Mouse (Mus musculus): ENCODE measurements around the gene Nav2. TPM values are rescaled to one million over a fixed set of nuclear protein-coding genes. Genes with fewer than 3 reads are reported as not detected.
A peak's percentile ranks its signal among the peaks of the same experiment; 100 is the strongest.

Nav2 gene
- polyA plus RNA-seq, 1 experiment from 2014 or later: 19.7 TPM

DNA sequence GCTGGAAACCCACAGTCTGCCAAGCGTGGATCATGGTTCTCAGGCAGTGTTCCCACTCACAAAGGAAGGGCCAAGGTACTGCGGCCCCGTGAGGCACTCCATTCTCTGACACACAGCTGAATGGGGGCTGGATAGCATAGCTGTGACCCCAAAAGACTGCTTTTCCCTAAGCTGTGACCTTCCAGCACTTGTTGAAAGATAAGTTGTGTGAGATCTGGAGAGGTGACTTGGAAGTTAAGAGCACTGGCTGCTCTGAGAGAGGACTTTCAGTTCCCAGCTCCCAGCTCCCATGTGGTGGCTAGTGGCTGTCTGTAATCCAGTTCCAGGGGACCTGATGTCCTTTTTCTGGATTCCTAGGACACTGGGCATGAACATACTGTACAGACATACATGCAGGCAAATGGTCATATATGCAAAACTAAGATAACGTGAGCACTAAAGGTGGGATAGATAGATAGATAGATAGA lies 588.9 kb downstream of the Nav2 start:
- DNase-seq: no peak
- H3K4me1 ChIP-seq (ENCODE audit: insufficient read depth): peaks cover 12% of the 10 kb centered on the region; the same call in 1 of the 2 replicates

DNA sequence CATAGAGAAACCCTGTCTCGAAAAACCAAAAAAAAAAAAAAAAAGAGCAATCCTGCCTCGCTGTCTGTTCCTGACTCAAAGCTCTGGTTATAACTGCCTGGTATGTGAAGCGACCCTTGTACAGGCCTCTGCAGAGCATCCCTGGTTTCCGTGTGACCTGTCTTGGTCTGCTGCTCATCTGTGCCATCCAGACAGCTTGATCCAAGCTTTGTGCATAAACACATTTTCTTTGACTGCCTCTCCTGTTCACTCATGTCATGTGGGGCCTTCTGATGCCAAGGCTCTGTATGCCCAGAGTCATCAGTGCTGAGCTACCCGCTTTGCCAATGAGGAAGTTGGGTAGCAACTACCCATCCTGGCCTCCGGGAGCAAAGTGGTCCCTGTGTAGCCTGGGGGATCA lies 591.1 kb downstream of the Nav2 start:
- no peak for ATAC-seq (ENCODE audit: insufficient read depth)
- DNase-seq: no peak
- WGBS: 91% methylated on average over 6 of the region's 6 CpGs
- H3K36me3 ChIP-seq (ENCODE audit: insufficient read depth): no peaks in the 10 kb centered on the region
- no peaks in the 10 kb centered on the region for H3K27me3 ChIP-seq (ENCODE audit: insufficient read depth, low read length)
- no peak for TF ChIP-seq CTCF (IDR thresholded peaks at IDR 0.05; ENCODE audit: low read depth)
- H3K9ac ChIP-seq: no peak overlapping the region
- H3K4me3 ChIP-seq (ENCODE audit: low read depth, low read length): no peak overlapping the region
- H3K4me1 ChIP-seq (ENCODE audit: insufficient read depth): peaks cover 15% of the 10 kb centered on the region
- H3K27ac ChIP-seq (ENCODE audit: low read depth): no peak overlapping the region
- no peaks in the 10 kb centered on the region for H3K9me3 ChIP-seq (ENCODE audit: low read depth, low read length)
- no peak overlapping the region for H3K4me2 ChIP-seq

More for the DNA sequence above, 588.9 kb downstream of the Nav2 start:
- peak; percentile 9; the same call in 1 of the 2 replicates for ATAC-seq (ENCODE audit: insufficient read depth)
- WGBS: 50% methylated on average over 4 of the region's 4 CpGs
- TF ChIP-seq CTCF (IDR thresholded peaks at IDR 0.05; ENCODE audit: low read depth): no peak
- H3K27me3 ChIP-seq (ENCODE audit: insufficient read depth, low read length): no peaks in the 10 kb centered on the region
- peak overlapping the region; percentile 14; the same call in 1 of the 2 replicates for H3K9ac ChIP-seq
- 0 out of 2 replicates have a peak, but pooled peaks cover 7% of the 10 kb centered on the region for H3K36me3 ChIP-seq (ENCODE audit: insufficient read depth)
- no peaks in the 10 kb centered on the region for H3K9me3 ChIP-seq (ENCODE audit: low read depth, low read length)
- peak overlapping the region; percentile 51 for H3K27ac ChIP-seq (ENCODE audit: low read depth)
- no peak overlapping the region for H3K4me3 ChIP-seq (ENCODE audit: low read depth, low read length)
- H3K4me2 ChIP-seq: peak overlapping the region; percentile 49

DNA sequence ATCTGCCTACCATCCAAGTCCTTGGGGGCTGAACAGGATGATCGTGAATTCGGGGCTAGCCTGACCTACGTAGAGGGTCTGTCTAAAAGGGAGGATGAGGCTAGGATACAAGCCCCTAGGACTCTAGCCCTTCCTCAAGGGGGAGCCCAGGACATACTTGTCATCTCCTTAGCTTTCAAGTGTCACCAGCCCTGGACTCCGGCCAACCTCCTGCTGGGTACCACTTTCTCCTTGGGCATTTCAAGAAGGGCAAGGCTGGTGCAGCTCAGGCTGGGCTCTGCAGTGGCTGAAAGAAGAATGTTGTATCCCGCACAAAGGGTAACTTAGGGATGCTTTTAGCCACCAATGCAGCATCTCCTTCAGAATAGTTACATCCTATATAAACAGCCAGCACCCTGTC lies 592.4 kb downstream of the Nav2 start:
- Histone ChIP-seq H3K36me3 (ENCODE audit: insufficient read depth) (no peaks in the 10 kb centered on the region), H3K9me3 (ENCODE audit: low read depth, low read length) (no peaks in the 10 kb centered on the region), H3K4me3 (ENCODE audit: low read depth, low read length) (no peak overlapping the region), H3K9ac (no peak overlapping the region), H3K27ac (ENCODE audit: low read depth) (no peak overlapping the region), H3K4me1 (ENCODE audit: insufficient read depth) (peaks cover 16% of the 10 kb centered on the region), H3K4me2 (no peak overlapping the region), H3K27me3 (ENCODE audit: insufficient read depth, low read length) (no peaks in the 10 kb centered on the region)
- no peak for DNase-seq
- no peak for TF ChIP-seq CTCF (IDR thresholded peaks at IDR 0.05; ENCODE audit: low read depth)
- WGBS: 89% methylated on average over 5 of the region's 5 CpGs
- ATAC-seq (ENCODE audit: insufficient read depth): no peak

DNA sequence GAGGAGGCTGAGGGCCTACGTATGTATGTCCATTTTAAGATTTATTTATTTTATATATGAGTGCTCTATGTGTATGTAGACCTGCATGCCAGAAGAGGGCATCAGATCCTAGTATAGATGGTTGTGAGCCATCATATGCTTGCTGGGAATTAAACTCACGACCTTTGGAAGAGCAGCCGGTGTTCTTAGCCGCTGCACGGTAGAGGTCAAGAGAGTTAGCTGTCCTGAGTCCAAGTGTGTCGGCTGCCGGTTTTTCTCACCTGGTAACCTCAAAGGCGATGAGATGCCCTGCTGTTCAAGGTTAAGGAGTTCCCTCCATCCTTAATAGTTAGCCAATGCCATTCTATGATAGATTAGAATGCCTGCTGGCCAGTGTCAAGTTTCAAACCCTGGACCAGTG lies 594.9 kb downstream of the Nav2 start:
- ATAC-seq (ENCODE audit: insufficient read depth) (no peak), DNase-seq (no peak)
- 37% methylated on average over 8 of the region's 8 CpGs for whole genome bisulfite sequencing
- peaks cover 4% of the 10 kb centered on the region for H3K4me1 ChIP-seq (ENCODE audit: insufficient read depth)
- no peaks in the 10 kb centered on the region for H3K27me3 ChIP-seq (ENCODE audit: insufficient read depth, low read length)
- no peak overlapping the region for H3K27ac ChIP-seq (ENCODE audit: low read depth)
- no peaks in the 10 kb centered on the region for H3K9me3 ChIP-seq (ENCODE audit: low read depth, low read length)
- no peak for TF ChIP-seq CTCF (IDR thresholded peaks at IDR 0.05; ENCODE audit: low read depth)
- no peaks in the 10 kb centered on the region for H3K36me3 ChIP-seq (ENCODE audit: insufficient read depth)
- H3K4me3 ChIP-seq (ENCODE audit: low read depth, low read length): no peak overlapping the region
- H3K9ac ChIP-seq: no peak overlapping the region
- no peak overlapping the region for H3K4me2 ChIP-seq

DNA sequence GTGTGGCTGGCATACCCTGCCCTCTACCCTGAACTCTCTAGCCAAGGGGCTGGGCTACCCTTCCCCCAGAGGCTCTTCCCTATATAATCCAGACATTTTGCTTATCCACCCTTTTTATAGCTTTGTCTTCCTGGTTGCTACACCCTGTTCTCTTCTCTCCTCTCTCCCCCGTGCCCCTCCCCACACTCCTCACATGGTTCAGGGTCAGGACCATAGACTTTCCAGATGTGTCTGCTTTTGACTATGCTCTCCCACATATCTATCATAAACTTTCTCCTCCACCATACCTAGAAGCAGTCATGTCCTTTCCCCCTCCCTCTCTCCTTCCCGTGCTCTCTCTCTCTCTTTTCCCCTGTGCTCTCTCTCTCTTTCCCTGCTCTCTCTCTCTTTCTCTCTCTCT lies 595.4 kb downstream of the Nav2 start:
- ATAC-seq (ENCODE audit: insufficient read depth) (no peak), DNase-seq (no peak)
- TF ChIP-seq CTCF (IDR thresholded peaks at IDR 0.05; ENCODE audit: low read depth): no peak
- Histone ChIP-seq H3K9me3 (ENCODE audit: low read depth, low read length) (no peaks in the 10 kb centered on the region), H3K27me3 (ENCODE audit: insufficient read depth, low read length) (no peaks in the 10 kb centered on the region), H3K4me1 (ENCODE audit: insufficient read depth) (peaks cover 4% of the 10 kb centered on the region), H3K36me3 (ENCODE audit: insufficient read depth) (no peaks in the 10 kb centered on the region), H3K4me3 (ENCODE audit: low read depth, low read length) (no peak overlapping the region), H3K27ac (ENCODE audit: low read depth) (no peak overlapping the region), H3K9ac (no peak overlapping the region), H3K4me2 (no peak overlapping the region)
- 21% methylated on average over 2 of the region's 2 CpGs for WGBS

DNA sequence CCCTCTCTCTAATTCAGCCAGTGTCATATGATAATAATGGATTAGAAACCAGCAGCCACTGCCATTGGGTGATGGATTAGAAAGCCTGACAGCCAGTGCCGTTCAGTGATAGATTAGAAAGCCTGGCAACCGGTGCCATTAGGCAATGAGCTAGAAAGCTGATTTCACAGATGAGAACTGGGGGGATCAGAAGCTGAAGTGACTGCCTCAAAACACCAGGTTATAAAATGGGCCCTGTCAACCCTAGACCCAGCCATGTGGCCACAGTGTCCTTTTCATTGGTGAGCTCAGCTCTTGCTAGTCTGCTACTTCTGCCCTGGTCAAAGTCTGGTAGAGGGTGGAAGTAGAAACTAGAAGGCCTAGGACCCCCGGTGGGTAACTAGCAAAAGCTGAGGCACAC lies 595.8 kb downstream of the Nav2 start:
- WGBS: 10% methylated on average over 3 of the region's 3 CpGs
- Histone ChIP-seq H3K36me3 (ENCODE audit: insufficient read depth) (no peaks in the 10 kb centered on the region), H3K4me3 (ENCODE audit: low read depth, low read length) (no peak overlapping the region), H3K4me1 (ENCODE audit: insufficient read depth) (peaks cover 4% of the 10 kb centered on the region), H3K9ac (no peak overlapping the region), H3K4me2 (no peak overlapping the region), H3K27me3 (ENCODE audit: insufficient read depth, low read length) (no peaks in the 10 kb centered on the region), H3K9me3 (ENCODE audit: low read depth, low read length) (no peaks in the 10 kb centered on the region), H3K27ac (ENCODE audit: low read depth) (no peak overlapping the region)
- DNase-seq (no peak), ATAC-seq (ENCODE audit: insufficient read depth) (no peak)
- TF ChIP-seq CTCF (IDR thresholded peaks at IDR 0.05; ENCODE audit: low read depth): no peak

DNA sequence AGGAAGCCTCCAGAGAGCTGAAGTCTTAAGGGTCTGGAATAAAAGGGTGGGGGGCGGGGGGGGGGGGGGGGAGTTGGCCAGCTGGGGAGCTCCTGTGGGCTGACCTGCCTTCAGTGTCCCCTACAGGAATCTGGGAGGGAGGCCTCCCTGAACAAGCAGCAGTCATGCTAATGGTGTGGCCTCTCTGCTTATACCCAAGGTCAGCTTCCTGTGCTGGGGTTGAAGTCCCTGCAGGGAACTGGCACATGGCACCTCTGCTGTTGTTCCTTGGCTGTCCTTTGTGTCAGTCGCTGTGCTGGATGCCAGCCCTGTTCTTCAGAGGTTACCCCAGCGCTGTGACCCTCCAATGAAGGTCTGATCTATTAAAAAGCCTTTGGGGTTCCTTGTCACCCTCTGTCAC lies 596.5 kb downstream of the Nav2 start:
- peaks cover 4% of the 10 kb centered on the region for H3K4me1 ChIP-seq (ENCODE audit: insufficient read depth)
- no peaks in the 10 kb centered on the region for H3K9me3 ChIP-seq (ENCODE audit: low read depth, low read length)
- no peak overlapping the region for H3K4me2 ChIP-seq
- no peaks in the 10 kb centered on the region for H3K36me3 ChIP-seq (ENCODE audit: insufficient read depth)
- no peak overlapping the region for H3K9ac ChIP-seq
- no peak for DNase-seq
- H3K27me3 ChIP-seq (ENCODE audit: insufficient read depth, low read length): no peaks in the 10 kb centered on the region
- H3K4me3 ChIP-seq (ENCODE audit: low read depth, low read length): no peak overlapping the region
- no peak for TF ChIP-seq CTCF (IDR thresholded peaks at IDR 0.05; ENCODE audit: low read depth)
- WGBS: 59% methylated on average over 2 of the region's 3 CpGs
- ATAC-seq (ENCODE audit: insufficient read depth): no peak
- no peak overlapping the region for H3K27ac ChIP-seq (ENCODE audit: low read depth)
